Mouse (Mus musculus) kidney, postnatal 36 days (tissue): ENCODE measurements around the gene Snx29.
A peak's percentile ranks its signal among the peaks of the same experiment; 100 is the strongest.
"Not testable (repeated sequence)": the region's sequence is repeated elsewhere in the genome, so short reads cannot be mapped to it uniquely, and the experiment has no call there.

Experiments used
- DNase-seq, 2 experiments: peaks; one replicate each; pipeline ENCODE4 v3.0.0; 2021 to 2022; ENCODE audit warnings: mixed read lengths in 2 of 2

Snx29 gene

DNA sequence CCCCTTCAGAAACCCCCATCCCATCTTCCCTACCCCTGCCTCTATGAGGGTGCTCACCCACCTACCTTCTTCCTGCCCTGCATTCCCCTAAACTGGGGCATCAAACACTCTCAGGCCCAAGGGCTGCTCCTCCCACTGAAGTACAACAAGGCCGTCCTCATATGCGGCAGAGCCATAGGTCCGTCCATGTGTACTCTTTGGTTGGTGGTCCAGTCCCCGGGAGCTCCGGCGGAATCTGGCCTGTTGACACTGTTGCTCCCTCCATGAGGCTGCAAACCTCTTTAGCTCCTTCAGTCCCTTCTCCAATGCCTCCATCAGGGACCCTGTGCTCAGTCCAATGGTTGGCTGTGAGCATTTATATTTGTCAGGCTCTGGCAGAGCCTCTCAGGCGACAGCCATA, 219.1 kb downstream of the Snx29 start:
- no peak for DNase-seq

GRCm38 (mm10) chr16:11550043-11550725, 227.5 kb downstream of the Snx29 start:
- DNase-seq = no peak

GRCm38 (mm10) chr16:11561714-11562113, 239.0 kb downstream of the Snx29 start:
- DNase-seq = no peak

DNA sequence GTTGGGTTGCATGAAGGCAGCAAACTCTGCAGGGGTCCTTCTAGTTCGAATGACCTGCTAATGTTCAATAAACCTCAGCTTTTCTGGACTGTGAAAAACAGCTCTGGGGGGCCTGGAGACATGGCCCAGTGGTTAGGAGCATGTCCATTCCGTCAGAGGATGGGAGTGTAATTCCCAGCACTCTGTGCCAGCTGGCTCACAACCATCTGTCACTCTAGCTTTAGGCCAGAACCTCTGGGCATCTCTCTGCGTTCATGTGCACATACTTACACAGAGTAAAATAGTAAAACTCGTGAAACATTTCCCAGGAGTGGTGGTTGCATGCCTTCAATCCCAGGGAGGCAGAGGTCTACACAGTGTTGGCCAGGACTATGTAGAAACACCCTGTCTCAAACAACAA, 241.1 kb downstream of the Snx29 start:
- peak; percentile 45 to 46 for DNase-seq

DNA sequence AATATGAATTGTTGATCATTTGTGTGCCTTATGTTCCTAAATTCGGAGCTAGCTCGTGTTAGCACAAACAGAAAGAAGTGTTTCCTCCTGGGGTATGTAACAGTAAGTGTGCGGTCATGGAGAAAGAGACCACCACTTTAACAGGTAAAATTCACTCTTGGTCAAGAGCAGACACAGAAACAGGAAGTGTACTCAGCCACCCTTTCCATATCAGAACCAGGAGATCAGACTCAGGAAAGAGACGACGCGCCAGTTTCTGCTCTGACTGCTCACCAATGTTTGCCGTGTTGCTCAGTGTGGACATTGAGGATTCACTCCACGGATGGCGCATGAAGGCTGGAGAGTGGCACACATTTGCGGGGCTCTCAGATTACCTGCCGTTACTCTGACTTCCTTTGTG, 242.4 kb downstream of the Snx29 start:
- no peak for DNase-seq

DNA sequence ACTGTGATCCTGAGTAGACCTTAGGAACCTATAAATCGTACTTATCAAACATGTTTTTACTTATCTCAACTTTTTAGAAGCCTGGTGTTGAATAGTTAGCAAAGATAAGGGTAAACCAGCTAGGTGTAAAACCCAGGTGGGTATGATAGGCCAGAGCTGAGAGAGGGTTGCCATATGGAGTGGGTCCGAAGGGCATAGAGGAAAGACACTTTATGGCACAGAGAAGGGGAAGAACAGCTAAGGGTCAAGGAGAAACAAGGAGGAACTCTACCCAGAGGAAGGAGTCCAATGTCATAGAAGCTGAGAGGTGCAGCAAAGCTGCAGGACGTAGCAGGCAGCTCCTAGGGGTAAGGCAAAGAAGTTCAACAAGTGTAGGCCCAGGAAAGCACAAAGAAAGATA, 244.9 kb downstream of the Snx29 start:
- DNase-seq = no peak

- DNase-seq = no peak
Measured at GRCm38 (mm10) chr16:11568095-11568494, 245.4 kb downstream of the Snx29 start.

- peak in 1 of 2 experiments; percentile 24 for DNase-seq
Measured at GRCm38 (mm10) chr16:11568601-11569000, 245.9 kb downstream of the Snx29 start.

- DNase-seq = no peak
Measured at GRCm38 (mm10) chr16:11569127-11569526, 246.4 kb downstream of the Snx29 start.

GRCm38 (mm10) chr16:11570072-11570471, 247.4 kb downstream of the Snx29 start:
- DNase-seq = no peak

GRCm38 (mm10) chr16:11574517-11574916, 251.8 kb downstream of the Snx29 start:
- DNase-seq = no peak

- DNase-seq = not testable (repeated sequence)
Measured at GRCm38 (mm10) chr16:11575733-11576132, 253.0 kb downstream of the Snx29 start.

- DNase-seq = peak in 1 of 2 experiments; percentile 22
Measured at GRCm38 (mm10) chr16:11577541-11578255, 255.0 kb downstream of the Snx29 start.

DNA sequence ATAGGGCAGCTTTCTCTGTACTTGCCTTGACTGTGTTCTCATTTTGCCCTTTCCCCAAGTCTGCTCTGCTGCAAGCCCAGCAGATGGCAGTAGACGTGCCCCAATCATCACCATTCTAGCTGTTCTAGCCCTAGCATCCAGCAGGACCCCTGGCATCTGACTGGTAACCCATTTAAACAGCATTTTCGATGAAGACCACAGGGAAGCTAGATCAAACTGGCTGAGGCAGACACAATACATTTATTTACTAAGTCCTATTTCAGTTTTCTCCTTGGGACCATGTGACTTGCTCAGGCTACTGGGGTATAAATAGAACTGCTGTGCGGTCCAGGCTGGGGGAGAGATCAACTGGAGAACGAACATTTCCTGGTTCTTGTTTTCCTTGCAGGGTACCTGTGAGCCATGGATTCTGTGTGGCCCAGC, 257.0 kb downstream of the Snx29 start:
- DNase-seq = peak; percentile 40

- no peak for DNase-seq
Measured at GRCm38 (mm10) chr16:11583941-11584639, 261.4 kb downstream of the Snx29 start.

DNA sequence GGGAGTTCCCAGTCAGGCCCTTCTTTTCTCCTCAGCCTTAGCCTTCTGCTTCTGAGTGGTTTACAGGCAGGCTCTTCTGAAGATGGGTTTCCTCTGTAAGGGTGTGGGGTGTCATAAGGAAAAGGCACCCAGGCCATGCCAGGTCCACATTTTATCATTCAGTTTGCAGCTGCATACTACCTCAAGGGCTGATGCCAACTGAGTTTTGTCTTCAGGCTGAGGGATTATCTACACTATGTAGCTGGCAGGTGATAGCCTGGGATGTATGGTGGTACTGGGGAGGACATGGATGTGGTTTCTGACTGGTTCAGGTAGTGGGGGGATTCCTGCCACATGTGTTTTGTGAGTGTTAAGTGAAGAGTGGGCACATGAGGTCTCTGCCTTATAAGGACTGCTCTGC, 266.0 kb downstream of the Snx29 start:
- no peak for DNase-seq

DNA sequence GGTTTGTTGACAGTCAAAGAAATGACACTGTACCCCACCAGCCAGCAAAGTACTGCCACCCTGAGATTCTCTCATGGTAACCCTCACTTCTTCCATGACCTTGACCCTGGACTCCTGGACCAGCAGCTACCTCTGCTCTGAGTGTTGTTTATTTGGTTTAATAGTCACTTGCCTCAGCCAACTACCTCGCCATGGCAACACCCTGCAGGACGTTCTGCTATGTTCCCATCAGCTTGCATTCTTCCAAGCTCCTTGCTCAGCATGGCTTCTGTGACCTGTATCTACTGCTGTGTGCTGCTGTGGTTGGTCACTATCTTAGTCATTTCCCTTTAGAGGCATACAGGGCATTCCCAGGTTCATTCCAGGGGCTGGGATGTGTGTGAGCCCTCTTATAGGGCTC, 266.6 kb downstream of the Snx29 start:
- DNase-seq = peak; percentile 43

DNA sequence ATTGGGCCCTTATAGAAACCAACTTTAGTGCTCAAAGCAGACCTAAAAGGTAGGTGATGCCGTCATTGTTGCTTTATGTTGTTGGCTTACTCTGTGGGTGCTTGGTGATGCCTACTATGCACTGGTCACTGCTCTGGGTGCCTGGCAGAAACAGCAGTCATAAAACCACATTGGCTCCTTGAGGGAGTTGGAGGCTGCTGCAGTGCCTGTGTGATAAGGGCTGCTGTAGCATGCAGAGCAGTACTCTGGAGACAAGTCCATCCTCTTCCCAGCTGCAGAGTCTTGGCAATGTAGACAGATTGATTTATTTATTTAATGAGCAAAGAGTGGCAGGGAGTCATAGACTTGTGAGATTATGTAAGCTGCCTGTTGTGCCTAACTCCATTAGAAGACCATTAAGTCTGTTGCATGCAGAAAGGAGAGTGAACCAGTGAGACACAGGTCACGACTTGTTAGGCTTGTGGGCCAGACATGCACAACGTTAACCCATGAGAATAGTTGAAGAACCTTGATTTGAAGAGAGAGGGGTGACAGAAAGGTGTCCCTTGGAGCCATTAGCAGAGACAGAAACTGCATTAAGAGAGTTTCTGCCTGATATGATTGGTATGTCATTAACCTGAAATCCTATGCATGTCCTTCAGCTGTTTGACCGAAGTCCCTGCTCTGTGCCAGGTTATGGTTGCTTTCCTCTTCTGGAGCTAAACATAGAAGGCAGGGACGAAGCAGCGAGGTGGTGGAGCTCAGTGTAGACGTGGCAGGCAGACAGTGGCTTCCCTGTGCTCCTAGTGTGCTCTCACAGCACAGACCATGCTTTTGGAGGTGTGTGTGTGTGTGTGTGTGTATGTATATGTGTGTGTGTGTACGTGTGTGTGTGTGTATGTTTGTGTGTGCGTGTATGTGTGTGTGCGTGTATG, 267.3 kb downstream of the Snx29 start:
- DNase-seq = no peak

DNA sequence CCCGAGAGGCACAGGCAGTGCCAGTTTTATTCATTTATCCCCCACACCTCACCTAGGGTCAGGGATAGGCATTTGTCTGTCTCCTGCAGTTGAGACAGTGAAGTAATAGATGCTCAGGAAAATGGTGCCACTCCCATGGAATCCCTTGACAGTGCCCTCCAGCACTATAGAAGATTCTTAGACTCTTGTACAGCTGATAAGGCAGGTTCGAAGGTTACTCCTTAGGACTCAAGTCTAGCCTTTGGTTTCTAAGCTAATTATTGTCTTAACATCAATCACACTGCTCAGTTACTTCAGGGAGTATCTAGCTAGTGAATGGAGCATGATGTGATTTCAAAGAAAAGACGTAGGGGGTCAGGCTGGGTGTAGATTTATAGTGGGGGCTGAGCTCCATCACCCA, 273.9 kb downstream of the Snx29 start:
- no peak for DNase-seq

GRCm38 (mm10) chr16:11597769-11598168, 275.1 kb downstream of the Snx29 start:
- no peak for DNase-seq

- no peak for DNase-seq
Measured at GRCm38 (mm10) chr16:11599523-11599922, 276.8 kb downstream of the Snx29 start.

- no peak for DNase-seq
Measured at GRCm38 (mm10) chr16:11601336-11602082, 278.8 kb downstream of the Snx29 start.
